Mouse (Mus musculus): ENCODE results near the gene Nup153.

Gene Nup153

DNA sequence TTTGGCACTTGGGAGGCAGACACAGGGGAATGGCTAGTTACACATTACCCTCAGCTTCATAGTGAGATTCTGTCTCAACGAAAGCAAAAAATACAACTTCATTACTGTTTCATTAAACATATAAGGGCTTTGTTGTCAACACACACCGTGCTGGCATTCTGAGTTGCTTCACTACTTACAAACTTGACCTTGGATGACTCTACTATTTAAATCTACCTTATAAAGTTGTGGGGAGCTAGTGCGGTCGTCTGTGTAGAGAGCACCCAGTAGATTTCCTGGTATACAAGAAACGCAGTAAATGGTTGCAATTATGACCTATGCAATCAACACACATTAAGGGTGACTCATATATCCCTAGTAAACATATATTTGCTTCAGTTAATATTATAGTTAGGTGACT lies 671 bp upstream of the Nup153 start:
- no peak for DNase-seq (ENCODE audit: low read depth, low spot score)

DNA sequence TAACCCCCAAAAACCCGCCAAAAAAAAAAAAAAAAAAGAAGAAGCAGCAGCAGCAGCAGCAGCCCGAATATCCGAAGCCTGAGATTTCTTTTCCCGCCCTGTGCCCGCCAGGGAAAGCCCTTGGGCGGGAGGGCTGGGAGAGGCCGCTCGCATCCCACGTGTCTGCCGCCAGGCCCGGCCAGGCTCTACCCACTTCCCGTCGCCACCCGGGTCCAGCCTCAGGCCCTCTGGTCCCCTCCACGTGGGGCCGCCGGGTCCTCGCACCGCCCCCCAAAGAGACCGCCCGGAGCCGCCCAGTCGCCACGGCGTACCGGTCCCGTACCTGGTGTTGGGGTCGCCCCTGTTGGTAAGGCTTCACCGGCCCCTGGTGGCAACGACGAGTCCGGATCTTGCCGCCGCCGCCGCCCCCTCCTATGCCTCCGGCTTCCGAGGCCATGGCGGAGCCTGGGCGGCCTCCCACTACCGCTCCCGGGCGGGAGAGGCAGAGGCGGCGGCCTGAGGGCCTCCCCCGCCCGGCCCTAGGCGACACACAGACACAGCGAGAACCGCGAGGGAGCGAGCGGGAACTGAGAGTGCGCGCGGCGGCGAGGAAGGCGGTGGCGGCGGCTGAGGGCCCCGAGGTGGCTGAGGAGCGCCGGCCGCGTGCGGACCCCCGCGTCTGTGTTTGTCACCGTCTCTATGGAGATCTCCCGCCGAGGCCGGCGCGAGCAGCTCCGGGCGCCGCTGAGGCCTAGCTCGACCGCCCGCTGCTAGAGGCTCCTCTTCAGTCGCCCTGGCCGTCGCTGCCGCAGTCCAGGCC lies 503 bp downstream of the Nup153 start:
- no peak for DNase-seq (ENCODE audit: low read depth, low spot score)

- DNase-seq (ENCODE audit: low read depth, low spot score) = no peak
These were observed 1.3 kb downstream of the Nup153 start for GRCm38 (mm10) chr13:46726288-46727037.

DNA sequence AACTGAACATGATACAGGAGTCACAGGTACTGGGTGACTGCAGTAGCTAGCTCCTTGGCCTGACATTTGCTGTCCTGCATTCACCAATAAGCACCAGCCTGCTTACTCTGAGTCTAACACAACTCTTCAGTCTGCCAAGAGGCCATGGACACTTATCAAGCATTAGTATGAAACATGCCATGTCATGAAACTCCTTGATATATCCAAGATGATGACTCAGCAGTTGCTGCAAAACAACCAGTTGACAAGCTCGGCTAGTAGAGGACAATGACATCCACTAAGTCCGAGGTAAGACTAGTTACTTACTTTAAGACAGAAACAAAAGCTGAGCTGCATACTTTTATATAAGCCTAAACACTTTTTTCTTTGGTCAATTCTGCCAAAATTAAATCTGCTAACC lies 2.5 kb downstream of the Nup153 start:
- DNase-seq (ENCODE audit: low read depth, low spot score) = no peak

DNA sequence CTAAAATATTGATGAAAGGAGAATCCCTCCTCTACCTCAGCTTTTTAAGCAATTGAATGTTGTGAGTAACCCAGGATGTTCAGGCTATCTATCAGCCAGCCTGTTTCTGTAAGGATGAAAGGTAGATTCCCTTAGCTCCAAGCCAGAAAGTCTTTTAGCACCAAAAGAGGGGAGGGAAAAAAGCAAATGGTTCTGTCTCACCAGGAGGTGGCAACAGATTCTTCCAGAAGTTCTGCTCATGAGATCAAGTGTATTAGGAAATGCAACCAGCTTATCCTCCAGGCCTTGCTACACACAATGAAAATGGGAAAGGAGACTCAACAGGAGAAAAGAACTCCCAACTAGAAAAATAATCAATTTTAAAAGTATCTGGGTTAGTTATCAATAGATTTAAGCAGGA lies 3.4 kb downstream of the Nup153 start:
- peak; percentile 13 for DNase-seq (ENCODE audit: low read depth, low spot score)

GRCm38 (mm10) chr13:46721009-46721408 lies 6.7 kb downstream of the Nup153 start:
- no peak for DNase-seq (ENCODE audit: low read depth, low spot score)

GRCm38 (mm10) chr13:46718893-46719400 lies 8.8 kb downstream of the Nup153 start:
- DNase-seq (ENCODE audit: low read depth, low spot score) = no peak

DNA sequence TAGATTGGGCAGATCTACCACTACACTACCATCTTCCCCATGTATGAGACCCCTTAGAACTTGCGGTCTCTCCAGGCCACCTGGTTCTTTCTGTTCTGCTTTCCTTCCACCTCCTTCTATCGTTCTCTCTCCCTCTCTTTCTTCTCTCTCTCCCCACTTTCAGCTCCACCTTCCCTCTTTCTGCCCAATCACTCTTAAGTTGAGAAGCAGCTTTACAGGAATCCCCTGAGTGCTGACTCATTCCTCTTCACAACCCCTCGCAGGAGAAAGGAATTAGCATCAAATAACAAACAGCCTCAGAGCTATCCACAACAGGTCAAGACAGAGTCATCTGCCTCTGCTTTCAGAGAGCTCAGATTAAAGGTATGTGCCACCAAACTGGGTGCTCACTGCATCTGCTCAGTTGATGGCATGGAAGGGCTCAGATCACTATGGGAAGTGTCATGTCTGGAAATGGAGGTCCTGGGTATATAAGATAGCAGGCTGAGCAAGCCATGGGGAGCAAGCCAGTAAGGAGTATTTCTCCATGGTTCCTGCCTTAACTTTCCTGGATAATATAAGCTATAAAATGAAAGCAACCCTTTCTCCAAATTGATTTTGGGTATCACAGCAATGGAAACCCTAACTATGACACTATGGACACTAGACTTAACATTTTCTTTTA lies 11.6 kb downstream of the Nup153 start:
- no peak for DNase-seq (ENCODE audit: low read depth, low spot score)

- DNase-seq (ENCODE audit: low read depth, low spot score) = no peak
These were observed 14.3 kb downstream of the Nup153 start for GRCm38 (mm10) chr13:46713486-46713885.

- DNase-seq (ENCODE audit: low read depth, low spot score) = no peak
These were observed 24.6 kb downstream of the Nup153 start for GRCm38 (mm10) chr13:46703138-46703537.

GRCm38 (mm10) chr13:46701486-46701885 lies 26.3 kb downstream of the Nup153 start:
- no peak for DNase-seq (ENCODE audit: low read depth, low spot score)

GRCm38 (mm10) chr13:46699372-46699771 lies 28.4 kb downstream of the Nup153 start:
- no peak for DNase-seq (ENCODE audit: low read depth, low spot score)

DNA sequence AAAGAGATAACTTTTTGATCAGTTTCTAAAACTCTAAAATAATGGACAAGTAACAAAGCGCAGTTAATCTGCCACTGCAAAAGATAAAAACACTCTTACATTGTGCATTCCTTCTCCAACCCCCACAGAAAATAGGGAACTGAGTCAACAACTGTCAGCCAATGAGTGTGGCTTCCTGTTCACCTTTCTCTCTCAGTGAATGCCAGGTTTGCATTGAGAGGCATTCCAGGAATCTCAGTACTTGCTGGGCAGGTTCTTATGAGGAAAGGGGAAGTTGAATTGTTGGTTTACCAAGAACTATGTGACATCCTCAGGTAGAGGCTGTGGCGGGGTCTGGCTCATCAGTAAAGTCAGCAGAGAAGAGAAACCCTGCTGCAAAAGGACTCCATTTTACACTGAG lies 31.0 kb downstream of the Nup153 start:
- DNase-seq (ENCODE audit: low read depth, low spot score) = no peak

- no peak for DNase-seq (ENCODE audit: low read depth, low spot score)
These were observed 31.8 kb downstream of the Nup153 start for GRCm38 (mm10) chr13:46695932-46696331.

DNA sequence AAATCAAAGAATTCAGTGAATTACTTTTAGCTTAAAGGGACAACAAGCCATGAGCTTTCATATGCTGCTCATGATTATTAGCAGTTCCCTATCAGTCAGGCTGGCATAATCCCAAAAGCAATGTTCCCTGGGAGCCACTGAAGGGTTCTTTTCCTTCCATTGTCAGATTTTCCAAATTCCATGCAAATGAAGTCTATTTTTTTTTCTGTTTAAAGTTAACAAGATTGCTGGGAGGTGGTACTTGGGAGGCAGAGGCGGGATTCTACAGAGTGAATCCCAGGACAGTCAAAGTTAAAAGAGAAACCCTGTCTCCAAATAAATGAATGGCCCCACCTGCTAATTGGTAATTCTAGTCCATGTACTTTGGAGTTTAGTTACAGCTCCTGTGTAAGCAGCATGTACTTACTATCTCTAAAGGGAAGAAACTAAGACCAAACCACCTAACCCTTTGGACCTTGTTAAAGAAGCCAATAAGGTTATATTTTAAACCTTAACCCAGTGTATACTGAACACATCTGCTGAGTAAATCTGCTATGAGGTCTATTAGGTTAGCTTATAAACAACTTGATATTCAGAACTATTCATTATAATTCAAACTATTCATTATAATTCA lies 32.3 kb downstream of the Nup153 start:
- no peak for DNase-seq (ENCODE audit: low read depth, low spot score)

DNA sequence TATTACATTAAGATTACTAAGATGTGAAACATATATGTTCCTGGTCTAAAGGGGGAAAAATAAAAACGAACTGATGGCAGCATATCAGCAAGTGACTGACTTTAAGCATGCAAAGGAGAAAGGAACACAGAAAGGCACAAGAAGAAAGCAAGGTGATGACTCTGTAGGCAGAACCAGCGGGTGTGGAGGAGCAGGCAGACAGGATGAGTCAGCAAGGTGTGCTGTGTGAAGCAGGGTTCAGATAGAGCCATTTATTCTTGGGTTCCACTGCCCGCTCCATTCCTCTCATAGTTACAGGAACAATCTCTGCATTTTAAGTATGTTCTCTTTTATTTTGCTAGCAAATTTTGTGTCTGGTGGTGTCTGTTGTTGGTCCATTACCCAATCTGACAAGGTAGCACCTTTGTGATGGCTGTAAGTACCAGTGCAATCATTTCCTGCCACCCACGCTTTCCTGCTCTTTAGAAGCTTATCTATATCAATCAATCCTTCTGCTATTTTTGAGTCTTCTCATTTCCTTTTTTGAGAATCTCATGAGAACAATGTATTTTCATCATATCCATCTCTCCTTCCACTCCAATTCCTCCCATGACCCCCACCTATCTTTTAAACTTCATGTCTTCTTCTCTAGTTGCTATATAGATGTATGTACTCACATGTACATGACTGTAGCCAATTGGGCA lies 37.0 kb downstream of the Nup153 start:
- no peak for DNase-seq (ENCODE audit: low read depth, low spot score)

DNA sequence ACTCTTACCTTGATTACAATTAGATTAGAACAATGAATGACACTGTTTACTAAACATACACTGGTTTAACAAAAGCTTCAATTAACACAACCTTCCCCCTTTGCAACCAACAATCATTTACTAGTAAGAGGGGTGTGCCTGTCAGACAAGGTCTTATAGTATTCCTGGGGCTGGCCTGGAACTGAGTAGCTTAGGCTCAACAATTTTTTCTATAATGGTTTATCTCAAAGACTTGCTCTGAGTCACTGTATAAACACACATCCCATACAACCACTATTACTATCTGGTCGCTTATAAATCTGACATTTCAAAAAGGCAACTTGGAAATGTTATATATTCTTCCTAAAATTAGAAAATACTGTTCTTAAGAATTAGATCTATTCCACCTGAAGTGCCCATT lies 44.4 kb downstream of the Nup153 start:
- DNase-seq (ENCODE audit: low read depth, low spot score) = no peak

- no peak for DNase-seq (ENCODE audit: low read depth, low spot score)
These were observed 44.8 kb downstream of the Nup153 start for GRCm38 (mm10) chr13:46682921-46683320.

GRCm38 (mm10) chr13:46677721-46678120 lies 50.0 kb downstream of the Nup153 start:
- DNase-seq (ENCODE audit: low read depth, low spot score) = no peak

- no peak for DNase-seq (ENCODE audit: low read depth, low spot score)
These were observed 53.1 kb downstream of the Nup153 start for GRCm38 (mm10) chr13:46674601-46675000.

DNA sequence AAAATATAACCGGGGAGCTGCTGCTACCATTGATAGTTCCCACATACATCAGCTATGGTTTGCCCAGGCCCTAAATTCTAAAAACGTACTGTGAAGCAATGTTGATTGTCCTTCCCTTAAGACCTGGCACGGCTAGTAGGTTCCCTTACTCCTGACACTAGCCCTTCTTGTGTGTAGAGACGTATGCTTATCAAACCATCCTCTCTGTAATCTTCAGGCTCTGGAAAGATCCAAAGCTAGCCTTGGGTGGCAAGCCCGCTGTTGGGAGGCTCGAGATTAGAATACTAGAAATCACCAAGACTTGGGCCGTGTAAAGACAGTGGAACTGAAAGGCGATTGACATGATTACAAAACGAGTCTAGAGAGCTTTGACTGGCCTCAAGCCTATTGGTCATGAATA lies 57.2 kb downstream of the Nup153 start:
- DNase-seq (ENCODE audit: low read depth, low spot score) = no peak
